ENCODE assay signal across 8 mouse cellular contexts in genomic region chr9:25693632-25694031, GRCm38 (mm10).
DNase-seq lines count a peak whose midpoint lies in the region; ATAC-seq and TF ChIP-seq lines count a peak whose summit lies in the region.

No protein-coding gene starts in this region.

- TF ChIP-seq POLR2A in embryonic fibroblast, embryonic 13.5 days (IDR thresholded peaks at IDR 0.05; ENCODE audit: low read depth, low read length) = no peak
- no peak for TF ChIP-seq POLR2A in lung, adult 2 months (IDR thresholded peaks at IDR 0.05; ENCODE audit: borderline replicate concordance, extremely low read depth, low read depth, low read length)

- ATAC-seq in heart, embryonic 11.5 days (replicated peaks; ENCODE audit: insufficient number of reproducible peaks, low FRiP score, low TSS enrichment) = no peak

- H3K4me1 ChIP-seq in heart, embryonic 11.5 days (ENCODE audit: control insufficient read depth, insufficient read depth, low read length) = no peaks in the 10 kb centered on the region
- no peaks in the 10 kb centered on the region for H3K4me1 ChIP-seq in embryonic fibroblast, embryonic 13.5 days (ENCODE audit: control insufficient read depth, insufficient read depth, low read length)
- H3K4me1 ChIP-seq in lung, adult 2 months (ENCODE audit: control insufficient read depth, insufficient read depth, low read length) = no peaks in the 10 kb centered on the region

- H3K9ac ChIP-seq in heart, embryonic 11.5 days (ENCODE audit: low read depth, low read length) = no peak overlapping the region

- no peak overlapping the region for H3K4me2 ChIP-seq in heart, embryonic 11.5 days

- H3K27me3 ChIP-seq in heart, embryonic 11.5 days (ENCODE audit: control insufficient read depth, insufficient read depth, low read length) = no peaks in the 10 kb centered on the region

- DNase-seq in heart, postnatal 14 days = peak; percentile 4 to 18
- DNase-seq in adrenal gland, adult 18-20 months (ENCODE audit: low spot score in 2 of 2) = peak; percentile 7 to 18
- DNase-seq in kidney, postnatal 10 days = peak; percentile 24
- peak; percentile 4 for DNase-seq in lung, adult 2 months
- DNase-seq in retina, embryonic 14.5 days (ENCODE audit: low spot score) = peak; percentile 69
- no peak for DNase-seq in thymus, adult 18-20 months

- H3K27ac ChIP-seq in heart, embryonic 11.5 days (ENCODE audit: low read depth, low read length) = no peak overlapping the region
- no peak overlapping the region for H3K27ac ChIP-seq in embryonic fibroblast, embryonic 13.5 days (ENCODE audit: insufficient read depth, low read length)

- peak; percentile 17; the same call in 1 of the 2 replicates for TF ChIP-seq CTCF in embryonic fibroblast, embryonic 13.5 days (IDR thresholded peaks at IDR 0.05; ENCODE audit: borderline replicate concordance, insufficient read depth, low read length)
- peak; percentile 37 for TF ChIP-seq CTCF in lung, adult 2 months (IDR thresholded peaks at IDR 0.05; ENCODE audit: insufficient read depth, low read length)

- 47% methylated on average over 5 of the region's 5 CpGs for WGBS in heart, embryonic 11.5 days (ENCODE audit: insufficient replicate concordance)
- 42% methylated on average over 5 of the region's 5 CpGs for WGBS in lung, adult 2 months

- intact Hi-C loops in heart, postnatal 14 days (cut with DNase I) = no loop called here

- H3K4me3 ChIP-seq in heart, embryonic 11.5 days (ENCODE audit: low read depth, low read length) = no peak overlapping the region
- H3K4me3 ChIP-seq in embryonic fibroblast, embryonic 13.5 days (ENCODE audit: insufficient read depth, low read length) = no peak overlapping the region
- no peak overlapping the region for H3K4me3 ChIP-seq in lung, adult 2 months (replicated peaks; ENCODE audit: extremely low read depth, low read depth, low read length)

- no peaks in the 10 kb centered on the region for H3K9me3 ChIP-seq in heart, embryonic 11.5 days (replicated peaks; ENCODE audit: control insufficient read depth, low read length)

- H3K36me3 ChIP-seq in heart, embryonic 11.5 days (ENCODE audit: control insufficient read depth, insufficient read depth, low read length) = no peaks in the 10 kb centered on the region

Comparison
In these comparisons a context has a peak if more than half of its experiments do, and no peak if none do; other contexts are left out.
1. DNase-seq: peak in heart, postnatal 14 days (2 of 2), adrenal gland, adult 18-20 months (2 of 2), kidney, postnatal 10 days (single experiment), lung, adult 2 months (single experiment) and retina, embryonic 14.5 days (single experiment); none in thymus, adult 18-20 months (0 of 2).